Mouse (Mus musculus) forebrain, embryonic 15.5 days (tissue): ENCODE results near the gene Fam76a. TPM values are rescaled to one million over a fixed set of nuclear protein-coding genes. Genes with fewer than 3 reads are reported as not detected.
A peak's percentile ranks its signal among the peaks of the same experiment; 100 is the strongest.

Source experiments
- ATAC-seq: fragments of 200-750 bp; cut with Nextera tagmentation; replicated peaks from 2 replicates; pipeline ENCODE4 v1.8.0; 2017; ENCODE audit warnings: mild to moderate bottlenecking, moderate TSS enrichment, moderate library complexity
- H3K27ac ChIP-seq: fragments of 300-500 bp; sonication (generic); replicated peaks from 2 replicates; pipeline ENCODE4 v1.5.1; 2015; ENCODE audit warnings: mild to moderate bottlenecking, inconsistent platforms
- H3K27me3 ChIP-seq: fragments of 300-500 bp; sonication (generic); 2 replicates; pipeline ENCODE4 v1.6.1; 2015; ENCODE audit warnings: inconsistent platforms
- H3K36me3 ChIP-seq: fragments of 300-500 bp; sonication (generic); 2 replicates; pipeline ENCODE4 v1.6.1; 2015; ENCODE audit warnings: mild to moderate bottlenecking, inconsistent platforms
- H3K4me1 ChIP-seq: fragments of 300-500 bp; sonication (generic); 2 replicates; pipeline ENCODE4 v1.6.1; 2015; ENCODE audit warnings: inconsistent platforms
- H3K4me2 ChIP-seq: fragments of 300-500 bp; sonication (generic); replicated peaks from 2 replicates; pipeline ENCODE4 v1.6.1; 2015; ENCODE audit warnings: mild to moderate bottlenecking, inconsistent platforms
- H3K4me3 ChIP-seq: fragments of 300-500 bp; sonication (generic); 2 replicates; pipeline ENCODE4 v1.5.1; 2015; ENCODE audit warnings: mild to moderate bottlenecking, inconsistent platforms
- H3K9ac ChIP-seq: fragments of 300-500 bp; sonication (generic); replicated peaks from 2 replicates; pipeline ENCODE4 v1.6.1; 2015; ENCODE audit warnings: mild to moderate bottlenecking, inconsistent platforms
- H3K9me3 ChIP-seq: fragments of 300-500 bp; sonication (generic); 2 replicates; pipeline ENCODE4 v1.6.1; 2016; ENCODE audit warnings: inconsistent platforms
- WGBS: fragments of 180-500 bp; shearing (Covaris S2); methylation state at CpG from one replicate; pipeline ENCODE4 v1.1.7; 2015; ENCODE audit warnings: mixed read lengths; 5-methylcytosine and 5-hydroxymethylcytosine counted together
- polyA plus RNA-seq: library from polyadenylated mRNA; unstranded; fragments of >200 nt; fragmentation: Nextera tagmentation; extraction: Ambion mirVana; gene quantifications from 2 replicates; pipeline ENCODE4 v1.2.1, GENCODE M21; 2015

Fam76a gene
- 51.2 and 52.4 TPM in 2 replicates for polyA plus RNA-seq

GRCm38 (mm10) chr4:132922558-132923008 lies at the start of gene Fam76a:
Gene Fam76a (minus strand): TSS chr4:132922558.
- WGBS, result under 1% methylated on average over 53 of the region's 53 CpGs
- Histone ChIP-seq H3K4me1 (peaks cover 12% of the 10 kb centered on the region), H3K27me3 (no peaks in the 10 kb centered on the region), H3K4me3 (peak within 1 kb of the TSS; percentile 87), H3K36me3 (peaks cover 4% of the 10 kb centered on the region), H3K4me2 (peak within 1 kb of the TSS; percentile 71), H3K9ac (peak within 1 kb of the TSS; percentile 92), H3K27ac (peak within 1 kb of the TSS; percentile 84), H3K9me3 (no peaks in the 10 kb centered on the region)
- ATAC-seq, result peak; percentile 99

- Histone ChIP-seq H3K27me3 (peaks cover 12% of the 10 kb centered on the region), H3K4me2 (no peak overlapping the region), H3K9me3 (no peaks in the 10 kb centered on the region), H3K4me3 (no peak overlapping the region), H3K4me1 (peaks cover 12% of the 10 kb centered on the region), H3K27ac (no peak overlapping the region), H3K36me3 (no peaks in the 10 kb centered on the region), H3K9ac (no peak overlapping the region)
- 70% methylated on average over 3 of the region's 3 CpGs for WGBS
- ATAC-seq, result no peak
These were observed 49.7 kb upstream of the Fam76a start for GRCm38 (mm10) chr4:132972101-132972500.

GRCm38 (mm10) chr4:132971601-132972000 lies 49.2 kb upstream of the Fam76a start:
- H3K27me3 ChIP-seq, result peaks cover 12% of the 10 kb centered on the region
- no peak for ATAC-seq
- no peak overlapping the region for H3K27ac ChIP-seq
- peaks cover 12% of the 10 kb centered on the region for H3K4me1 ChIP-seq
- H3K9me3 ChIP-seq, result no peaks in the 10 kb centered on the region
- H3K4me3 ChIP-seq, result no peak overlapping the region
- no peak overlapping the region for H3K4me2 ChIP-seq
- H3K36me3 ChIP-seq, result no peaks in the 10 kb centered on the region
- no peak overlapping the region for H3K9ac ChIP-seq
- WGBS, result 83% methylated on average over 6 of the region's 6 CpGs

GRCm38 (mm10) chr4:132968105-132968938 lies 46.0 kb upstream of the Fam76a start:
- H3K4me1 ChIP-seq, result peaks cover 5% of the 10 kb centered on the region; the same call in 1 of the 2 replicates
- no peak overlapping the region for H3K4me3 ChIP-seq
- H3K27me3 ChIP-seq, result no peaks in the 10 kb centered on the region
- no peak overlapping the region for H3K27ac ChIP-seq
- H3K9ac ChIP-seq, result no peak overlapping the region
- no peak overlapping the region for H3K4me2 ChIP-seq
- ATAC-seq, result no peak
- no peaks in the 10 kb centered on the region for H3K36me3 ChIP-seq
- 30% methylated on average over 6 of the region's 6 CpGs for WGBS
- H3K9me3 ChIP-seq, result no peaks in the 10 kb centered on the region

DNA sequence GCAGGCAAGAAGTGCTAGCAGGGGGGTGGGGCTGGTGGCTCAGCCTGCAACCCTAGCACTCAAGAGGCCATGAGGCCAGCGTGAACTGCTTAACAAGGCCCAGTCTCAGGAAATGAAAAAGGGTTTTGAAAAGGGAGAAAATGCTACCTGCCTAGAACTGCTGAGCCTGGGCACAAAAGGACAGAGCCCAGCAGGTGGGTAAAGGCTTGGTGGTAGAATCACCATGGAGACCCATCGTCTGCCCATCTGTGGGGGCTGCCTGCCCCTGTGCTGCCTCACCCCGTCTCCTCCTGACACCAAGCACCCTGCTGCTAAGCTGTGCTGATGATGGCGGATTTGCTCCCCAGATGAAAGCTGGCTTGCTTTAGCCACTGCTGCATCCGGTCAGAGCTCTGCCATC lies 42.1 kb upstream of the Fam76a start:
- H3K27ac ChIP-seq, result no peak overlapping the region
- ATAC-seq, result no peak
- no peak overlapping the region for H3K4me3 ChIP-seq
- no peaks in the 10 kb centered on the region for H3K27me3 ChIP-seq
- 22% methylated on average over 5 of the region's 5 CpGs for WGBS
- no peak overlapping the region for H3K4me2 ChIP-seq
- no peaks in the 10 kb centered on the region for H3K9me3 ChIP-seq
- H3K4me1 ChIP-seq, result peaks cover 5% of the 10 kb centered on the region
- H3K9ac ChIP-seq, result no peak overlapping the region
- no peaks in the 10 kb centered on the region for H3K36me3 ChIP-seq

- Histone ChIP-seq H3K4me2 (no peak overlapping the region), H3K36me3 (no peaks in the 10 kb centered on the region), H3K27ac (no peak overlapping the region), H3K4me3 (no peak overlapping the region), H3K27me3 (no peaks in the 10 kb centered on the region), H3K9me3 (no peaks in the 10 kb centered on the region), H3K4me1 (peaks cover 9% of the 10 kb centered on the region), H3K9ac (no peak overlapping the region)
- WGBS, result 28% methylated on average over 3 of the region's 3 CpGs
- no peak for ATAC-seq
These were observed 41.7 kb upstream of the Fam76a start for GRCm38 (mm10) chr4:132964064-132964463.

DNA sequence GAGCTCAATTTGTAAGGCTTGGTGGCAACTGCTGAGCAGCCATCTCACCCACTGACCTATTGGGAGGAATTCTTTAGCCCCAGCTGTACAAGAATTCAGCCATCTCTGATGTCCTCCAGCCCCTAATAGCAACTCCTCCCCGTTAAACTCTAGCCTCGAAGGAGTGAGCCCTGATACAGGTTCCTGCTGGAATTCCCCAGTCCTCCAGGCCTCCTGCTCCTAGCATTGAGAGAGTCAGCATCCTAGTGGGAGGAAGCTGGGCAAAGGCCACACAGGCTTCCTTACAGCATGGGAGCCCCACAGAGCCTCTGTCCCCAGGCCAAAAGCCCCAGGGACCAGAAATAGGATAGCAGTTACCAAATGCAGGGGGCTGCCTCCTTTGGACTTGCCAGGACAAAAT lies 41.1 kb upstream of the Fam76a start:
- no peaks in the 10 kb centered on the region for H3K36me3 ChIP-seq
- no peak overlapping the region for H3K4me3 ChIP-seq
- H3K4me1 ChIP-seq, result peaks cover 16% of the 10 kb centered on the region
- H3K4me2 ChIP-seq, result no peak overlapping the region
- ATAC-seq, result no peak
- H3K9me3 ChIP-seq, result no peaks in the 10 kb centered on the region
- H3K27ac ChIP-seq, result no peak overlapping the region
- 35% methylated on average over 2 of the region's 2 CpGs for WGBS
- H3K27me3 ChIP-seq, result no peaks in the 10 kb centered on the region
- H3K9ac ChIP-seq, result no peak overlapping the region

GRCm38 (mm10) chr4:132962628-132963027 lies 40.3 kb upstream of the Fam76a start:
- H3K9ac ChIP-seq, result no peak overlapping the region
- H3K27ac ChIP-seq, result no peak overlapping the region
- no peaks in the 10 kb centered on the region for H3K36me3 ChIP-seq
- H3K27me3 ChIP-seq, result no peaks in the 10 kb centered on the region
- no peak overlapping the region for H3K4me2 ChIP-seq
- H3K4me1 ChIP-seq, result peaks cover 11% of the 10 kb centered on the region
- 96% methylated on average over 4 of the region's 4 CpGs for WGBS
- ATAC-seq, result no peak
- H3K4me3 ChIP-seq, result no peak overlapping the region
- no peaks in the 10 kb centered on the region for H3K9me3 ChIP-seq

DNA sequence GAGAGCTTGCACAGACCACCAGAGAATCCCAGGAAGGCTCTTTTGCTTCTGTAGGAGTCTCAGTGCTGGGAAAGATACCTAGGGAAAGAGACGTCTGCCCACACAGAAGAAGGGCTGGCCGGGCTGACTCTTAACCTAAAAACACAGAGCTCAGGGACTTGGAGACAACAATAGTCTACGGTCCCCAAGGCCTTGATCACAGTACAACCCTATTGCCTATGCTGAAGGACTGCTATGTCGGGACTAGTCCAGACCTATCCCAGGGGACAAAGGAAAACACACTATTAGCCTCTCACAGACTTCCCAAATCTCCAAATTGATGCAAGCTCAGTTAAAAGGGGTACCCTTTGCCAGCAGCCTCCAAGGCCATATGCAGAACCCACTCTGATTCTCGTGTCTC lies 39.5 kb upstream of the Fam76a start:
- Histone ChIP-seq H3K4me3 (no peak overlapping the region), H3K9ac (no peak overlapping the region), H3K4me1 (peaks cover 11% of the 10 kb centered on the region), H3K4me2 (no peak overlapping the region), H3K27me3 (no peaks in the 10 kb centered on the region), H3K36me3 (no peaks in the 10 kb centered on the region), H3K27ac (no peak overlapping the region), H3K9me3 (no peaks in the 10 kb centered on the region)
- WGBS, result 75% methylated on average over 5 of the region's 5 CpGs
- ATAC-seq, result no peak

GRCm38 (mm10) chr4:132960864-132961639 lies 38.7 kb upstream of the Fam76a start:
- Histone ChIP-seq H3K27me3 (no peaks in the 10 kb centered on the region), H3K4me3 (no peak overlapping the region), H3K36me3 (no peaks in the 10 kb centered on the region), H3K9ac (no peak overlapping the region), H3K27ac (no peak overlapping the region), H3K4me1 (peaks cover 11% of the 10 kb centered on the region), H3K4me2 (no peak overlapping the region), H3K9me3 (no peaks in the 10 kb centered on the region)
- ATAC-seq, result no peak
- WGBS, result 59% methylated on average over 13 of the region's 13 CpGs

DNA sequence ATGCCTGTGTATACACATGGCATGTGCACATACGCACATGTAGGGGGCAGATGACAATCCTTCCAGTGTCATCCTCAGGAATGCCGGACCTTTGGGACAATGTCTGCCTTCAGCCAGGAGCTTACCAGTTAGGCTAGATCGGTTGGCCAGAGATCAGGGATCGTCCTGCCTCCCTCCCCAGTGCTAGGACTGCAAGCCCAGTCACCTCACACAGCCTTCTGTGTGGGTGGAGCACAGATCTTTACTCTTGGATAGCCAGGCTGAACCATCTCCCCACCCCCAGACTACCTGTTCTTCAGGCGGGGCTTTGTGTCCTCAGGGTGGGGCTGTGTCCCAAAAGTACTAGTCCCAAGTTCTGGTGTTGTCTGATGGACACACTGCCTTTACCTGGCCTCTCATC lies 38.0 kb upstream of the Fam76a start:
- peaks cover 11% of the 10 kb centered on the region for H3K4me1 ChIP-seq
- no peak for ATAC-seq
- no peak overlapping the region for H3K9ac ChIP-seq
- H3K4me2 ChIP-seq, result no peak overlapping the region
- H3K9me3 ChIP-seq, result no peaks in the 10 kb centered on the region
- no peak overlapping the region for H3K27ac ChIP-seq
- H3K27me3 ChIP-seq, result no peaks in the 10 kb centered on the region
- no peak overlapping the region for H3K4me3 ChIP-seq
- WGBS, result 72% methylated on average over 5 of the region's 5 CpGs
- H3K36me3 ChIP-seq, result no peaks in the 10 kb centered on the region

DNA sequence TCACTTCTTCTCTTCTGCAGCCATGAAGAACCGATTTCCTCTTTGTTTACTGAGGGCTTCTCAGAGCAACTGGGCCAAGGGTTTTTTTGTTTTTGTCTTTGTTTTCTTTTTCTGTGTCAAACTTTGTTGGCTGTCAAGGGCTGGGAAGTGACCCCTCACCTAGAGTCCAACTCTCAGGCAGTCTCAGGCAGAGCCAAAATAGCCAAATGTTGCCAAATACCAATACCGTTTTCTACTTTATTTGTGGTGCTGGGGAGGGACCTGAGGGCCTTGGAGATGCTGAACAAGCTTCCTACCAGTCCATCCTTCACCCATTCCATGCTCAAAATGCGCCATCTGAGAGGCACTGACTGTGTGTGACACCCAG lies 37.3 kb upstream of the Fam76a start:
- H3K36me3 ChIP-seq, result no peaks in the 10 kb centered on the region
- peaks cover 11% of the 10 kb centered on the region for H3K4me1 ChIP-seq
- no peaks in the 10 kb centered on the region for H3K27me3 ChIP-seq
- peak overlapping the region; percentile 79 for H3K27ac ChIP-seq
- ATAC-seq, result no peak
- H3K4me3 ChIP-seq, result no peak overlapping the region
- H3K9me3 ChIP-seq, result no peaks in the 10 kb centered on the region
- H3K4me2 ChIP-seq, result no peak overlapping the region
- H3K9ac ChIP-seq, result no peak overlapping the region
- 56% methylated on average over 3 of the region's 3 CpGs for WGBS
